Mouse (Mus musculus) lung, postnatal 0 days (tissue): ENCODE data around the gene Hoxa9. TPM values are rescaled to one million over a fixed set of nuclear protein-coding genes. Genes with fewer than 3 reads are reported as not detected.

Source experiments
- ATAC-seq: fragments of 200-750 bp; cut with Nextera tagmentation; 2 replicates; pipeline ENCODE4 v1.8.0; 2017; ENCODE audit warnings: moderate library complexity
- DNase-seq: peaks from one replicate; pipeline ENCODE4 v3.0.0-alpha.2; 2016; ENCODE audit warnings: low spot score
- H3K27ac ChIP-seq: fragments of 300-500 bp; sonication (generic); 2 replicates; pipeline ENCODE4 v1.5.1; 2014; ENCODE audit warnings: antibody characterized with exemption, mild to moderate bottlenecking, low read length, mixed read lengths
- H3K27me3 ChIP-seq: fragments of 300-500 bp; sonication (generic); replicated peaks from 2 replicates; pipeline ENCODE4 v1.6.1; 2014; ENCODE audit warnings: low read length, mixed read lengths; ENCODE audit not compliant: insufficient read depth
- H3K36me3 ChIP-seq: fragments of 300-500 bp; sonication (generic); 2 replicates; pipeline ENCODE4 v1.6.1; 2014; ENCODE audit warnings: low read length, mixed read lengths; ENCODE audit not compliant: insufficient read depth
- H3K4me1 ChIP-seq: fragments of 300-500 bp; sonication (generic); 2 replicates; pipeline ENCODE4 v1.6.1; 2014; ENCODE audit warnings: antibody characterized with exemption, low read depth, low read length, mixed read lengths; ENCODE audit not compliant: insufficient read depth
- H3K4me2 ChIP-seq: fragments of 300-500 bp; sonication (generic); replicated peaks from 2 replicates; pipeline ENCODE4 v1.6.1; 2014; ENCODE audit warnings: low read depth, mild to moderate bottlenecking, low read length, moderate library complexity, mixed read lengths
- H3K4me3 ChIP-seq: fragments of 300-500 bp; sonication (generic); 2 replicates; pipeline ENCODE4 v1.5.1; 2014; ENCODE audit warnings: low read depth, low read length
- H3K9ac ChIP-seq: fragments of 300-500 bp; sonication (generic); replicated peaks from 2 replicates; pipeline ENCODE4 v1.6.1; 2014; ENCODE audit warnings: low read depth, mild to moderate bottlenecking
- H3K9me3 ChIP-seq: fragments of 300-500 bp; sonication (generic); 2 replicates; pipeline ENCODE4 v1.6.1; 2016; ENCODE audit warnings: low read length, mixed read lengths
- CTCF ChIP-seq: IDR thresholded peaks from 2 replicates; pipeline ENCODE4 v1.5.1; 2016; ENCODE audit warnings: antibody characterized with exemption, mild to moderate bottlenecking
- EP300 ChIP-seq: IDR thresholded peaks from 2 replicates; pipeline ENCODE4 v1.6.1; 2016; ENCODE audit warnings: antibody characterized with exemption, mild to moderate bottlenecking, control low read depth
- WGBS: fragments of 180-500 bp; shearing (Covaris S2); extraction: QIAGEN DNeasy Blood & Tissue Kit; methylation state at CpG from one replicate; pipeline ENCODE4 v1.1.7; 2014; 5-methylcytosine and 5-hydroxymethylcytosine counted together
- polyA plus RNA-seq: library from polyadenylated mRNA; unstranded; fragments of >200 nt; fragmentation: Nextera tagmentation; extraction: Ambion mirVana; gene quantifications from 2 replicates; pipeline ENCODE4 v1.2.1, GENCODE M21; 2015

The Hoxa9 gene
- polyA plus RNA-seq, 1 experiment from 2014 or later, result 0.06 TPM

DNA sequence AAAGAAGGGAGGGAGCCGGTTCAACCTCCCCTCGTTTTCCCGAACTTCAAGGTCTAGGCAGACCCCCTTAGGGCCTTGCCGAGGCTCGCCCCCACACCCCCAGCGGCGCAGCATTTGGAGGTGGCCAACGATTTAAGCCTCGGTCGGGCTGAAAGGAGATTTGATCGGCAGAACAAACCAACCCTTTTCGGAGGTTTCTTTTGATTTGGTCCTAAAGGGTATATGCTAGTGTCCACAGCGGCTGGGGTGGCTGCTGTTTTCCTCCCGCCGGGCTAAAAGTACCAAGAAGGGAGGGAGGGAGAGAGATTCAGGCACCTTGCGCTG lies 18.5 kb upstream of the Hoxa9 start:
- no peak for DNase-seq
- H3K36me3 ChIP-seq, result no peaks in the 10 kb centered on the region
- no peak overlapping the region for H3K27ac ChIP-seq
- no peak overlapping the region for H3K4me2 ChIP-seq
- no peaks in the 10 kb centered on the region for H3K9me3 ChIP-seq
- H3K4me3 ChIP-seq, result no peak overlapping the region
- H3K4me1 ChIP-seq, result no peaks in the 10 kb centered on the region
- H3K27me3 ChIP-seq, result peaks cover 92% of the 10 kb centered on the region
- no peak for ATAC-seq
- H3K9ac ChIP-seq, result no peak overlapping the region
- TF ChIP-seq CTCF (no peak), EP300 (no peak)
- WGBS, result 2% methylated on average over 16 of the region's 16 CpGs

DNA sequence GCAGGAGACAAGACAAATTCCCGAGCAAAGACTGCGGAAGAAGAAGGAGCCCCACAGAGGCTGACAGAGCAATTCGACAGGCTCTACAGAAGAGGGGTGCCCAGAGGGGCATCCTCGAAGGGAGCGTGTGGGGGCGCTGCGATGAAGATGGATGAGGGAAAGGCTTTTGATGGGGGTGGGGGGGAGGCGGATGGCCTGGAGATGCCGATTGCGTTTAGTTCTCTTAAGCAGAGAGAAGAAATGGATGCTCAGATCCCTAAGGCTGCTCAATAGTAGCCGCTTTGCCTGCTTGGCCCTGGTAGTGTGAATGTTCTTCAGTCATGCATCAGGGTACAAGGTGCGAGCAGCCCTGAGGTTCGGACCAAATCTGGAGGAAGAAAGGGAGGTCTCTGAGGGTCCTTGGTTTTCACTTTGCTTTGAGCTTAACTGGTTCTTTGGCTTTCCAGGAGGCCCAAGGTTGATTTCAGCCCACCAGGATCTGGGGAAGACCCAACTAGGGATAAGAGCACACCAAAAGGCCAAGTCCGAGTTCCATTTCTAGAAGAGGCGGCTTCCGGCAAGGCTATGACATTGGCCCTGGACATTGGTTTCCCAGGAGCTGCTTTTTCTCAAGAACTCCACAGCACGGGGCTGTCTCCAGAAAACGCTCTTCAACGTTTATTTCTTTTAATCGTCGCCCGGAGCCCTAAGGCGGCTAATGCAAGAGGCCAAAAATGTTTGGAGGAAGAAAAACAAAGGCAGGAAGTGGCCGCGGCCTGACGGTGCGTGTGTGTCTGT lies 17.9 kb upstream of the Hoxa9 start:
- no peak overlapping the region for H3K4me2 ChIP-seq
- H3K27me3 ChIP-seq, result peaks cover 93% of the 10 kb centered on the region
- no peak overlapping the region for H3K27ac ChIP-seq
- H3K9ac ChIP-seq, result no peak overlapping the region
- H3K4me3 ChIP-seq, result no peak overlapping the region
- TF ChIP-seq CTCF (no peak), EP300 (no peak)
- no peaks in the 10 kb centered on the region for H3K36me3 ChIP-seq
- DNase-seq (no peak), ATAC-seq (no peak)
- 2% methylated on average over 24 of the region's 27 CpGs for WGBS
- no peaks in the 10 kb centered on the region for H3K4me1 ChIP-seq
- no peaks in the 10 kb centered on the region for H3K9me3 ChIP-seq

DNA sequence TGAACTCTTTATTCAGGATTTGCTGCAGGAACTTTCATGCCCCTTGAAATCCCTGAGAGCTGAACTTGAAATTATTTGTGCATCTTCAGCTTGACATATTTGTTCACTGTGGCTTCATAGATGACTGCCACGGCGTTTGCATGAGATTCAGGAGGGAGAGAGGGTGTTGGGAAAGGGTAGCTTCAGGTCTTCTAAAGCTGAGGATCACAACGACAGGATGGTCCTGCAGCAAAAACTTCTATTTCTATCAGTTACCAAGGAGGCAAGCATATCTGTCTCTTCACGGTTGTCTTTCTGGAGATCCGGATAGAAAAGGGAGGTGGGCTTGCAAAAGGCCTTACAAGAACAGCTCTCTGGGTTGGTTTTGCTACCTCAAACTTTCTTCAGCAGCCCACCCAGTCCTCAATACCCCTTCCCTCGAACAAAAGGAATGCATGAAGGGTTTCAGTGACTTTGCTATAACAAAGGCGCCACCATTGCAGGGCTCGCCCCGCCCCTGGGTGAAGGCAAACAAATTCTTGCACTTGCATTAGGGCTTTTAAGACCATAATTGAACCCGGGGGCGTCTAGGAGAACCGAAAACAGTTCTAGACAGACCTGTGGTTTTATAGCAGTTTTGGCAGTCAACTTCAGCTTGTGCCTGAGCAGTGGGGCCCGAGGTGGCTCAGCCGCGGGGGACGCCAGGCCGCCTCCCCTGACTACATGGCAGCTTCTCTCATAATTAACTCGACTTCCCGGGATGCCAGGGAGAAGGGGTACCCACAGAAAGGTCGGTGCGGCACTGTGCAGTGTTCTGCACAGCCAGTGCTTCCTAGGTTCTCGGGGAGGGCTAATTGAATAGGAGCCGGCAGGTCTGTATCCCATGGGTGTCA lies 17.1 kb upstream of the Hoxa9 start:
- Histone ChIP-seq H3K4me2 (no peak overlapping the region), H3K27ac (no peak overlapping the region), H3K4me3 (no peak overlapping the region), H3K27me3 (peaks cover 94% of the 10 kb centered on the region), H3K4me1 (no peaks in the 10 kb centered on the region), H3K36me3 (no peaks in the 10 kb centered on the region), H3K9me3 (no peaks in the 10 kb centered on the region), H3K9ac (no peak overlapping the region)
- 2% methylated on average over 23 of the region's 23 CpGs for WGBS
- TF ChIP-seq CTCF (no peak), EP300 (no peak)
- ATAC-seq (no peak), DNase-seq (no peak)

DNA sequence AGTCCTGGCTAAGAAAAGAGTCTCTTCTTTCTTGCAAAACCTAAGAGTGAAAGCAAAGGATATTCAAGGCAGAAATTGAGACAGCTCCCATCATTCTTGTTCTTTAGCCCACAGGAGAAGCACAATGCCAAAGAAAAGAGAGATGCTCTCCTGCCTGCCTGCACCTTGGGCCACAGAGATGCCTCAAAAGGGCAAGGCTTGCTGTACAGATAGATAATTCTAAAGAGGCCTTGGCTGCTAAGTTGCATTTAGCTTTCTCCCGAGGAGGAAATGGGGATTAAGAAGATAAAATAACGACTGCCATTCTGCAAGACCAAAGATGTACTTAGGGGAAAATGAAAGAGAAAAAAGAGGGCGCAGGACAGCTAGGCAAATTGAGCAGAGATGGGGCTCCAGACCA lies 16.0 kb upstream of the Hoxa9 start:
- no peak overlapping the region for H3K9ac ChIP-seq
- H3K27ac ChIP-seq, result no peak overlapping the region
- H3K4me2 ChIP-seq, result no peak overlapping the region
- DNase-seq (no peak), ATAC-seq (no peak)
- no peaks in the 10 kb centered on the region for H3K4me1 ChIP-seq
- TF ChIP-seq CTCF, result no peak
- no peak for TF ChIP-seq EP300
- H3K4me3 ChIP-seq, result no peak overlapping the region
- 8% methylated on average over 3 of the region's 3 CpGs for WGBS
- peaks cover 94% of the 10 kb centered on the region for H3K27me3 ChIP-seq
- H3K9me3 ChIP-seq, result no peaks in the 10 kb centered on the region
- no peaks in the 10 kb centered on the region for H3K36me3 ChIP-seq

DNA sequence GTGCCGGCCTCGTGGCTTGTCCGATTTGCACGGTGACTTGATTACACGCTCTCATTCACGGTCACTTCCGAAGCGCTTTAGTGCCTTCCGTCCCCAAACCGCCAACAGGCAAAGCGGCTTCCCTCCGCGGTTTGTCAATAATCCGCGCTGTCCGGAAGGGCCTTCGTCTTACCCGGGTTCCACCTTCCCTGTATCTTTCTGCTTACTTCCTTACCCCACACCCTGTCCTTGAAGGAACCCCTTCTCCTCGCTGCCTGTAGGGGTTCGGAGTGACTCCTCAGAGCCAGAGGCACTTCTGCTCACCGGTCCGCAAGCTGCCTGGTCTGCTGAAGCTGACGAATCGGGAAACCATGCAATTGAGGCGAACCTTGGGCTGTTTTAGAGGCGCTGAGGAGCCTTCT lies 15.5 kb upstream of the Hoxa9 start:
- TF ChIP-seq CTCF (no peak), EP300 (no peak)
- H3K36me3 ChIP-seq, result no peaks in the 10 kb centered on the region
- DNase-seq, result no peak
- no peak overlapping the region for H3K9ac ChIP-seq
- H3K4me1 ChIP-seq, result no peaks in the 10 kb centered on the region
- no peak for ATAC-seq
- WGBS, result under 1% methylated on average over 26 of the region's 26 CpGs
- no peak overlapping the region for H3K4me2 ChIP-seq
- no peak overlapping the region for H3K4me3 ChIP-seq
- no peaks in the 10 kb centered on the region for H3K9me3 ChIP-seq
- no peak overlapping the region for H3K27ac ChIP-seq
- peaks cover 94% of the 10 kb centered on the region for H3K27me3 ChIP-seq

DNA sequence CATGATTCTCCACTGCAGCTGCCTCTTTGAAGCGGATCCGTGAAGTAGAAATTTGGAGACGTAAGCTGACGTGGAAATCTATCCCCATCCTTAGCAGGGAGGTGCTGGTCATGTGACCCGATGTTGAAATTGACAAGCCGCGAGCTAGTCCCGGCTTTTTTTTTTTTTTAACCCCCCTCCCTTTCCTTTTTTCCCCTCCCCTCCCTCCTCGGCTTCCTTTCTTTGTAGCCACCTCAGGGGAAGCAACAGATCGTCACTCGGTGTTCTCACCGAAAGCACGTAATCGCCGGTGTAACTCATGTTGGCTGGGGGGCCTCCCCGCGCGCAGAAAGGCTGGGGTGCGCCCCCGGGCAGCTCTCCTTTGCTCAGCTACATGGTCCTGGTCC lies 14.9 kb upstream of the Hoxa9 start, which contains the start of gene Hoxa11:
Gene Hoxa11, minus strand, starts transcription at position 54 of the 386 bp plus-strand sequence.
- Histone ChIP-seq H3K9ac (no peak within 1 kb of the TSS), H3K9me3 (no peaks in the 10 kb centered on the region), H3K4me3 (no peak within 1 kb of the TSS; the same call in 1 of the 2 replicates), H3K27ac (no peak within 1 kb of the TSS), H3K36me3 (no peaks in the 10 kb centered on the region), H3K4me2 (0 out of 2 replicates have a peak within 1 kb of the TSS, but pooled peaks have one; percentile 5), H3K27me3 (peaks cover 94% of the 10 kb centered on the region), H3K4me1 (no peaks in the 10 kb centered on the region)
- ATAC-seq, result no peak
- under 1% methylated on average over 20 of the region's 20 CpGs for WGBS
- DNase-seq, result no peak
- TF ChIP-seq CTCF (no peak), EP300 (no peak)
